Mouse (Mus musculus): ENCODE measurements around the gene Gatd1.

Gatd1 gene

DNA sequence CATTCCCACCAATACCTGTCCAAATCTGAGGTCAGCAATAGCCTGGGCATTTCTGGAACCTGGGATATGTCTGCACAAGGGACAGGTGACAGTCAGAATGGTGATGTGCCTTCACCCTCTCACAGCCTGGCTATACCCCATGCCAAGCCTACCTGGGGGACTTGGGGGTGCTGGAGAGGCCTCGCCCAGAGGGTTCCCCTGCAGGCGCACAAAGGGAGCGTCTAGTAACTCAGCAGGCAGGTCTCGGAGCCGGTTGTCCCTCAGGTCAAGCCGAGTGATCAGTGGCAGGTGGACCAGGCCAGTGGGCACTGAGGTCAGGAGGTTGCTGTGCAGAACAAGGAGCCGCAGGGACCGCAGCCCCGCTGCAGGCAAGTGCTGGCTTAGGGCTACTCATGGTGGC is 27.5 kb upstream of the Gatd1 start:
- no peak for DNase-seq

DNA sequence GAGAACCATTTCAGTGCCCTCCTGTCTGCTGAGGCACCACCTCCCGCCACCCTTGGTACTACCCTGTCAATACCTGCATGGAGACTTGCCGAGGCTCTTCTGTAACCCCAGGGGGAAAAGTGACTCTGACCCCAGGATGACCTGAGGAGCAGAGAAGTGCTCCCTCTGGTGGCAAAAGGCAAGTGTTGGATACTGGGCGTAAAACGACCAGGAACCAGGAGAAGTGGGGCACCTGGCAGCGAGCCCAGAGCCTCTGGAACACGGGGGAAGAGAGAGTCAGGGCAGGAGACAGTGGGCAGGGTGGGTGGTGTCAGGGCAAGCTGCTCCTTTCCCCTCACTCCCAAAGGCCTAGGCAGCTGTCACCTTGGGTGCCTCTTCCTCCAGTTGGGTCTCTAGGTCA is 26.7 kb upstream of the Gatd1 start:
- DNase-seq = peak; percentile 39

GRCm38 (mm10) chr7:141439811-141440210 is 25.9 kb upstream of the Gatd1 start:
- no peak for DNase-seq

- DNase-seq = no peak
Measured at GRCm38 (mm10) chr7:141439140-141439679, 25.3 kb upstream of the Gatd1 start.

DNA sequence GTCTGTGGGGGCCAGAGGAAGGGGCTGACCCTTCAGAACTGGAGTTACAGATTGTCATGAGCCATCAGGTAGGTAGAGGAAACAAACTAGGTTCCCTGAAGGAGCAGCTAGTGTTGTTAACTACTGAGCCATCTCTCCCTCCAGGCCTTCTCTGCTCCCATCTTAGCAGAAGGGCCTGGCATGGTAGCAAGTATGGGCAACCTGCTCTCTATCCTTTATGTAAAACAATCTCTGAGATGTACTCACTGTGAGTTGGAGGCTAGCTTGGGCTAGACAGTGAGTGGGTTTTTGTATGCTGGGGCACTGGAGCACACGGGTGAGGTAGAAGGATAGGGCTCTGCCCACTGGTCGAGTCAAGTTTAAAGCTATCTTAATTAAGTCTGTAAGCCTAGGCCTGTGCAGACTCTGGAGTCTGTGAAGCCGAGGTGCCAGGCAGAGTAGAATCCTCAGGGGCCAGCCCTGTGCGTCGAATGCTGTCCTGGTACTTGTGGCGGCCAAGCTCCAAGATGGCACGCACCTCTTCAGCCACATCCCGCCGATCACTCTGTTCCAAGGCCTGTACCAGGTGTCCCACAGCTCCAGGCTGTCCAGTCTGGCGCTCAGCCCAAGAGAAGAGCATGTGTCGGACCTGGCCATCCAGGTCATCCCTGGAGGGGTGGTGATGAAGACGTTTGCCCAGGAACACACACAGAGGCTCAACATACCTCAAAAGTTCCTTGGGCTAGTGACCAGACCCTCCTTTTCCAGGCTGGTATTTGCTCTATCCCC is 24.4 kb upstream of the Gatd1 start:
- no peak for DNase-seq

DNA sequence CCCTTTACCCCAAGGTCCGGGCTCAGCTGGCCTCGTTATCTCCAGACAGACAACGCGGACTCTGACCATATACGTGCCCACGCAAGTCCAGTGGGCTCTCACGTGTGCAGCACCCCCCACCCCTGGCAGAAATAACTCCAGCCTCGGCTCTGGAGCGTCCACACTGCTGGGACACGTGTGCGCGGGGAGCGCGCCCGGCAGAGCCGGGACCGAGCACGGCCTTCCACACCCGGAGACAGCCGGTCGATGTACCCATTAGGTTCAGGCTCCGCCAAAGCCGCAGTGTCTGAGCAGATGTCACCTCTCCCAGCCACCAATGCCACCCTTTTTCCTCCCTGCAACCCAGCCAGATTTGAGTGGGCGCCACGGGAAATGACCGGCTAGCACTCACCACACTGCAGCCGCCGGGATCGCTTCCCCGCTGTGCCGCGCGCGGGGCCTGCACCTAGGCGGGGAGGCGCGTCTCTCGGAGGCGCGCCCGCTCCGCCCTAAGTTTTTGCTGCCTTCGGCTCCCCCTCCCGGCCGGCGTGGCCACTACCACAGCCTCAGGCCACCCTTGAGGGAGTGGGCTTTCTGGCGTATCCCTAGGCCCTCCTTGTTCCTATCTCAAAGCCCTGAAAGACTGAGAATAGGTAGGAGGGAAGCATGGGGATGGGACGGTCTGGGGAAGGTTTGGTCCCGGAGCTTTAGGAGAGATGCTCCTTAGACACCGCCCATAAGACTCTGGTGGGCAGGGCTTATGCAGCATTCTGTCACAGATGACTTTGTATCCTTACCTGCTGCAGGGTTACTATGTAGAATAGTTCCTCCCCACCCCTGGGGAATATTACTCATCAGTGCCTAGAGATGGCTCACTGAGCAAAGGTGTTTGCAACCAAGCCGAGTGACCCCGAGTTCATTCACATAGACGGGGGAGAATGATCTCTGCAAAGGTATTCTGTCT is 23.5 kb upstream of the Gatd1 start, which contains the start of gene Slc25a22:
Gene Slc25a22, minus strand, starts transcription at position 715 of the 943 bp plus-strand sequence.
- DNase-seq = peak; percentile 88

DNA sequence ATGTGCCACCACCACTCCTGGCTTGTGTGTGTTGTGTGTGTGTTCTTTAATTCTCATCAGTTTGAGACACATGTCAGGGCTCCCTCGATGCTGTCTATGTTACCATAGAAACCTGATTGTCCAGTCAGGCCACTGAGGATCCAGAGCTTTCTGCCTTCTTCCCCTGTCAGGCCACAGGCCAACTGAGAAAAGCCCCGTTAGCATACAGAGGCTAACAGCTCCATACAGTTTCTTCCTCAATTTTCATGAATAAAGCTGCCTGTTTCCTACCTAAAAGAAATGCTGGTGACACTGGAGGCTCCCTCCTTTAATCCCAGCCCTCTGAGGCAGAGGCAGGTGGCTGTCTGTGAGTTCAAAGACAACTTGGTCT is 22.6 kb upstream of the Gatd1 start:
- DNase-seq = no peak

DNA sequence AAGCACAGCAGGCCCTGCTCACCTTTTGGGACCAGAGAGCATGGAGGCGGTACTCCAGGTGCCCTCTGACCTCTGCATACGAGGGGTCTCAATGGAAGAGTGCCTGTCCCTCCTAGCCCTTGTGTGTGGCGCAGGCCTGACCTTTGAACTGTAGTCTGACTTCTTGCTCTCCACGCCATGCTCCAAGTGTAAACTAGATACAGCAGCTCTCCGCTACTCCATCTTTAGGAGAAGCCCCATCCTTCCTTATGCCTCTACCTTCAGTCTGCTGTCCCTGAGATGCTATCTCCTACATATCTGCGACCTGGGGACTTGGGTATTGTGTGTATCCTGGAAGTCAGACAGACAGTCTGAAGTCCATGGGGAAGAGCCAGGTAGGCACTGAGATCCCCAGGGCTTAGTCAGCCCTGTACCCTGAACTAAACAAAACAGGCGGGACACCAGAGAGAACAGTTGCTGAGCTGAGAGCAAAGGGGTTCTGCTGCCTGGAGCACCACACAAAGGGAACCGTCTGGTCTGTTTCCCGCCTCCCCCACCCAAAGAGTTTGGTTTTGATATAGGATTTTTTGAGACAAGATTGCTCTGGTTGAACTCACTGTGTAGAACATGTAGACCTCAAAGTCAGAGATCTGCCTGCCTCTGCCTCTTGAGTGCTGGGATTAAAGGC is 22.1 kb upstream of the Gatd1 start:
- DNase-seq = no peak

DNA sequence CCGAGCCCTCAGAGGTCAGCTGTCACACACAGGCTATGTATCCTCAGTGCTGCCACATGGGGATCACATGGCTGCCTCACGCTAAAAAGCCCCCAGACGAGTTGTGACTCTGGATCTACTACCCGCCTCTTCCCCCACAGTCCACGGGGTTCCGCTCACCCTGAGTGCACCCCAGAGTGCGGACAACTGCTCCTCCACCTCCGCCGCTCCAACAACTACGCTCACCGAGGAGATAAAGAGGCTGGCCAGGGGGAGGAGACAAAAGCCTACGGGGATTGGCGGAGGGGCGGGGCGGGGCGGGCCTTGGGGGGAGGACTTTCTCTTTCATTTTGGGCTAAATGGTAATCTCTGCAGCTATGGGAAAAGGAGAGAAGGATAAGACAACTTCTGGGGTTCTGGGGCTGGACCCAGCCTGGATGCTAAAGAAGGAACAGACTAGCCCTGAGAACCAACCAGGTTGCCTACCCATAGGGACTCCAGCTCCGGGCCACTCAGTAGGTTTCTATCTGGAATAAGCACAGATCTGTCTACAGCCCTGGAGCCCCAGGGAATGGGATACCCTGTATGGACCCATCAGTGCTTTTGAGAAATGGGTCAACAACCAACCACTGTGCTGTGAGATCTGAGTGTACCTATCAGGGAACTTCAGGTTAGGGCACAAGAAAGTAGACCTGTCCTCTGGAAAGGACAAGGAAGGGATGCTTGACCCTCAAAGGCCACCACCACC is 21.4 kb upstream of the Gatd1 start:
- DNase-seq = peak; percentile 66

GRCm38 (mm10) chr7:141434464-141434863 is 20.5 kb upstream of the Gatd1 start:
- DNase-seq = peak; percentile 41

- DNase-seq = no peak
Measured at GRCm38 (mm10) chr7:141433517-141434400, 19.8 kb upstream of the Gatd1 start.

- DNase-seq = no peak
Measured at GRCm38 (mm10) chr7:141432741-141433516, 19.0 kb upstream of the Gatd1 start.

DNA sequence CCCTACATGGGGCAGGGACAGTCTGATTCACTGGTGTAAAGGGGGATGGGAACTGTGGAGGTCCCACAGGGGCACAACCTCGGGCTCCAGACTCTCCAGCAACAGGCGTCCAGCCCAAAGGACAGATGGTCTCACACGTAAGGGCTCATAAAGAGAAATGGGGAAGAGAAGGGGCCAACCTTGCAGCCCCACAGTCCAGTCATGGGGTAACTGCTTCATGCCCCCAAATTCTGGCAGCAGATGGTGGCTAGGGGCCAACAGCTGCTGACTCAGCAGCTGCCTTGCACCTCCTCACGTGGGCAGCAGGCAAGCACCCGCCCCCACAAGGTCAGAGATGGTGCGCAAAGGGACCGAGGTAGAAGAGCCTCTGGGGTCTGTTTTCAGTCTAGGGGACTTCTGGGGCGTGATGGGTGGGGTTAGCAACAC is 18.3 kb upstream of the Gatd1 start:
- DNase-seq = no peak

GRCm38 (mm10) chr7:141431434-141432185 is 17.7 kb upstream of the Gatd1 start:
- DNase-seq = no peak

GRCm38 (mm10) chr7:141430585-141431240 is 16.8 kb upstream of the Gatd1 start:
- DNase-seq = no peak

DNA sequence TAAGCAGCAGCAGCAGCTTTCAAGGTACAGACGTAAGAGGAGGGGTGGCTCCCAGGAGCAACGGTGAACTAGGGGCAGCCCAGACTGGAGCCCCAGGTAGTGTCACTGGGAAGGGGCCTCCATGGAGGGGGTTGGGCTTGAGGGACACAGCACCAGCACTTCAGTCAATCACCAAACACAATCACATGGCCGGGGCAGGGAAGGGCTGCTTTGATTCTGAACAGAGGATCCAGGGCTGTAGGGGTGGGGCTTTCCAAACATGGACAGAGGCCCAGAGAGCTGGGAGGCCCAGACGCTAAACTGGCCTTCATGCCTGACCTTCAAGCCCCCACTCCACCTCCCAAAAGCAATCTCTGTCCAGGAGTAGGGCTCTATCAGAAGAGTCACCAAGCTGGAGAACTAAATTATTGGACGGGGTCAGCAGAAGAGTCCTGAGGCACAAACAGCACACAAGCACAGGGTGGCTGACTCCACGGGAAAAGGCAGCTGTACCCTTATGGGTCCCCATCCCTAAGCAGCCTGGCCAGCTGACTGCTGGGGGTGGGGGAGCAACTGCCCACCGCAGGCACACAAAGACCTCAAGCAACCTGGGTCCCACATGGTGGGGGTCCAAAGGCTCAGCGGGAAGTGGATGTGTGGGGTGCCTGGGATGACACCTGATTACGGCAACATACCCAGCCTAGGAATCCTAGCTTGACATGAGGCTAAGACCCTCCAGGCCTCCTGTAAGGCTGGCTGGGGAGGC is 16.1 kb upstream of the Gatd1 start:
- no peak for DNase-seq

GRCm38 (mm10) chr7:141429310-141429709 is 15.4 kb upstream of the Gatd1 start, which contains the start of gene Cend1:
Gene Cend1, minus strand, starts transcription at chr7:141429491.
- no peak for DNase-seq

- DNase-seq = no peak
Measured at GRCm38 (mm10) chr7:141428701-141429100, 14.8 kb upstream of the Gatd1 start.
